ENCODE assay signal across 9 mouse cellular contexts in the genomic region with DNA sequence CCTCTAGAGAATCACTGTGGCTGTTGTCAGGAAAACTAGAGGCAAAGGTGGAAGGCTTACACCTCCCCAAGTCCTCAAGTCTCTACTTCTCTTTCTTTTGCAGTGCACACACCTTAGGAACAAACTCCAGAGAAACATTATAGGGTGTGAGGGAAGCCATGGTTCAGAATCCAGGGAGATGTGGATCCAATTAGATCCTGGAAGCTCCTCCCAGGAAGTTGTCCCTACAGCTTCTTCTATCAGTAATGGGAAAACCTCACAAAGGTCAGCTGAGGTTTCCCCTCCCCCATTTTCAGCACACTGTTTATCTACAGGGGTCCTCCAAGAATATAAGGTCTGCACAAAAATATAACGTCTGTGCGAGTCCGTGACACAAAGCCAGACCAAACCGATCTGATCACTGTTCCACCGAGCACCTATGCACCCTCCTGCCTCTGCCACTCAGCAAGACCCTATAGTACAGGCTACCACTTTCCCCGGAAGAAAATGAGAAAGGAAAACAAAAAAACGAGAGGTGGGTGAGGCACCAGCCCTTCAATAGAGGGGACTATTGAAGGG. TPM values are rescaled to one million over a fixed set of nuclear protein-coding genes. Genes with fewer than 3 reads are reported as not detected.
DNase-seq lines count a peak whose midpoint lies in the region; ATAC-seq and TF ChIP-seq lines count a peak whose summit lies in the region.
"Had no signal": no experiment of that assay in that cellular context is flagged by ENCODE, and none has a peak within 500 bp of the region (broad histone marks: within the 10 kb centered on the region; RNA-seq: fewer than 3 reads in every experiment).

No protein-coding gene starts in this region.

- H3K9ac ChIP-seq in heart, embryonic 13.5 days = peak overlapping the region; percentile 94
- H3K9ac ChIP-seq in embryonic facial prominence, embryonic 12.5 days = no peak overlapping the region
- H3K9ac ChIP-seq in intestine, embryonic 14.5 days (ENCODE audit: low read length) = no peak overlapping the region

- no peak for TF ChIP-seq POLR2A in myocyte (IDR thresholded peaks at IDR 0.05; ENCODE audit: insufficient read length, low read depth)

- H3K4me3 ChIP-seq in heart, embryonic 13.5 days = peak overlapping the region; percentile 89
- peak overlapping the region; percentile 78 for H3K4me3 ChIP-seq in embryonic facial prominence, embryonic 12.5 days
- peak overlapping the region; percentile 67 for H3K4me3 ChIP-seq in intestine, embryonic 14.5 days (ENCODE audit: low read depth, low read length)
- peak overlapping the region; percentile 27 for H3K4me3 ChIP-seq in myocyte

- WGBS in heart, embryonic 13.5 days = 29% methylated on average over 7 of the region's 7 CpGs
- 39% methylated on average over 7 of the region's 7 CpGs for WGBS in embryonic facial prominence, embryonic 12.5 days
- WGBS in intestine, embryonic 14.5 days = 57% methylated on average over 7 of the region's 7 CpGs

- H3ac ChIP-seq in myocyte (ENCODE audit: control insufficient read depth, insufficient read length) = no peak overlapping the region

- H3K27ac ChIP-seq in heart, embryonic 13.5 days (replicated peaks) = peak overlapping the region; percentile 94
- peak overlapping the region; percentile 92 for H3K27ac ChIP-seq in embryonic facial prominence, embryonic 12.5 days
- peak overlapping the region; percentile 43; the same call in 1 of the 2 replicates for H3K27ac ChIP-seq in intestine, embryonic 14.5 days (ENCODE audit: low read depth)

- no peaks in the 10 kb centered on the region for H3K9me3 ChIP-seq in heart, embryonic 13.5 days
- H3K9me3 ChIP-seq in embryonic facial prominence, embryonic 12.5 days = no peaks in the 10 kb centered on the region
- no peaks in the 10 kb centered on the region for H3K9me3 ChIP-seq in intestine, embryonic 14.5 days (ENCODE audit: control insufficient read depth, low read length)

- peaks cover 77% of the 10 kb centered on the region for H3K4me1 ChIP-seq in heart, embryonic 13.5 days
- peaks cover 60% of the 10 kb centered on the region for H3K4me1 ChIP-seq in embryonic facial prominence, embryonic 12.5 days
- H3K4me1 ChIP-seq in intestine, embryonic 14.5 days (replicated peaks; ENCODE audit: control insufficient read depth, insufficient read depth, low read length) = peaks cover 32% of the 10 kb centered on the region

- peaks cover 11% of the 10 kb centered on the region; the same call in 1 of the 2 replicates for H3K36me3 ChIP-seq in heart, embryonic 13.5 days
- H3K36me3 ChIP-seq in embryonic facial prominence, embryonic 12.5 days = 0 out of 2 replicates have a peak, but pooled peaks cover 4% of the 10 kb centered on the region
- no peaks in the 10 kb centered on the region for H3K36me3 ChIP-seq in intestine, embryonic 14.5 days (ENCODE audit: control insufficient read depth, insufficient read depth, low read length)
- H3K36me3 ChIP-seq in myocyte (ENCODE audit: control insufficient read depth, insufficient read depth) = no peaks in the 10 kb centered on the region

- no peak for DNase-seq in heart, adult 18-20 months
- DNase-seq in intestine, embryonic 14.5 days (ENCODE audit: low spot score) = no peak
- DNase-seq in thymus, postnatal 14 days = no peak
- no peak for DNase-seq in urinary bladder, postnatal 36 days (ENCODE audit: low spot score in 2 of 2)
- DNase-seq in kidney, adult 8-10 months = no peak
- DNase-seq: cerebellum, adult 8-10 months had no signal

- H3K27me3 ChIP-seq in heart, embryonic 13.5 days (replicated peaks) = no peaks in the 10 kb centered on the region
- no peaks in the 10 kb centered on the region for H3K27me3 ChIP-seq in embryonic facial prominence, embryonic 12.5 days
- H3K27me3 ChIP-seq in intestine, embryonic 14.5 days (replicated peaks; ENCODE audit: control insufficient read depth, insufficient read depth, low read length) = no peaks in the 10 kb centered on the region
- no peaks in the 10 kb centered on the region for H3K27me3 ChIP-seq in myocyte (ENCODE audit: control insufficient read depth, insufficient read depth, insufficient read length)

- H3K79me2 ChIP-seq in myocyte (ENCODE audit: control insufficient read depth, insufficient read depth) = peaks cover 13% of the 10 kb centered on the region

- no peak for ATAC-seq in heart, embryonic 13.5 days (ENCODE audit: extremely low read depth, insufficient number of reproducible peaks, low FRiP score, low TSS enrichment)
- no peak for ATAC-seq in embryonic facial prominence, embryonic 12.5 days (ENCODE audit: insufficient number of reproducible peaks, insufficient read depth, low FRiP score, low TSS enrichment)
- ATAC-seq in intestine, embryonic 14.5 days (replicated peaks; ENCODE audit: low FRiP score, low TSS enrichment, low read depth) = no peak

- H3K4me2 ChIP-seq in heart, embryonic 13.5 days = peak overlapping the region; percentile 91
- peak overlapping the region; percentile 94 for H3K4me2 ChIP-seq in embryonic facial prominence, embryonic 12.5 days (replicated peaks)
- H3K4me2 ChIP-seq in intestine, embryonic 14.5 days (ENCODE audit: low read length) = peak overlapping the region; percentile 91
- H3K4me2 ChIP-seq in myocyte (ENCODE audit: low read depth) = peak overlapping the region; percentile 73

TF ChIP-seq in myocyte, 11 proteins besides CTCF, POLR2A, EP300 and RAD21:
- TF ChIP-seq SRF (IDR thresholded peaks at IDR 0.05; ENCODE audit: control insufficient read depth, insufficient read length, low read depth) (no peak), CEBPB (IDR thresholded peaks at IDR 0.05; ENCODE audit: insufficient read depth, poor library complexity, severe bottlenecking) (no peak), REST (IDR thresholded peaks at IDR 0.05; ENCODE audit: insufficient read depth, insufficient read length) (no peak), POLR2AphosphoS2 (IDR thresholded peaks at IDR 0.05; ENCODE audit: insufficient read length, low read depth) (no peak), TCF3 (IDR thresholded peaks at IDR 0.05; ENCODE audit: insufficient read length, low read depth) (no peak), E2F4 (IDR thresholded peaks at IDR 0.05; ENCODE audit: insufficient read depth) (no peak), TCF12 (IDR thresholded peaks at IDR 0.05; ENCODE audit: insufficient read depth, poor library complexity, severe bottlenecking) (no peak)

RNA-seq across cellular contexts. Expression of a gene that starts 1.3 kb away (rescaled TPM):
- polyA plus RNA-seq in heart, embryonic 13.5 days (2015; fragmentation: Nextera tagmentation; extraction: Ambion mirVana) = 14.3 and 17.0 TPM in 2 replicates
- total RNA-seq in heart, adult 18-20 months (2021) = 1 to 10 TPM; 3.2 to 4.3 TPM
- 22.6 and 24.4 TPM in 2 replicates for polyA plus RNA-seq in embryonic facial prominence, embryonic 12.5 days (2016; fragmentation: Nextera tagmentation; extraction: Ambion mirVana)
- polyA plus RNA-seq in intestine, embryonic 14.5 days (2014; fragmentation: Nextera tagmentation; extraction: Ambion mirVana) = 12.9 and 13.7 TPM in 2 replicates
- 19.5 TPM for polyA plus RNA-seq in myocyte (2012; fragmentation: generic; extraction: Trizol)

RNA-seq across cellular contexts. Expression of a gene that starts 1.4 kb away (rescaled TPM):
- polyA plus RNA-seq in heart, embryonic 13.5 days (2015; fragmentation: Nextera tagmentation; extraction: Ambion mirVana) = 42.8 and 53.9 TPM in 2 replicates
- total RNA-seq in heart, adult 18-20 months (2021) = 1 to 10 TPM; 5.4 to 7.1 TPM
- 59.4 and 62.3 TPM in 2 replicates for polyA plus RNA-seq in embryonic facial prominence, embryonic 12.5 days (2016; fragmentation: Nextera tagmentation; extraction: Ambion mirVana)
- 56.7 and 57.4 TPM in 2 replicates for polyA plus RNA-seq in intestine, embryonic 14.5 days (2014; fragmentation: Nextera tagmentation; extraction: Ambion mirVana)
- polyA plus RNA-seq in myocyte (2012; fragmentation: generic; extraction: Trizol) = 29.2 TPM

Comparison
In these comparisons a context has a peak if more than half of its experiments do, and no peak if none do; other contexts are left out.
1. H3K27ac ChIP-seq: peak in every context shown above with its lines; median percentile 94 in heart, embryonic 13.5 days; 92 in embryonic facial prominence, embryonic 12.5 days; 43 in intestine, embryonic 14.5 days.
2. H3K4me3 ChIP-seq: peak in every context shown above with its lines; median percentile 89 in heart, embryonic 13.5 days; 78 in embryonic facial prominence, embryonic 12.5 days; 67 in intestine, embryonic 14.5 days; 27 in myocyte.